Mouse (Mus musculus) kidney, adult 2 months (tissue): ENCODE measurements around the gene Slc44a4. TPM values are rescaled to one million over a fixed set of nuclear protein-coding genes. Genes with fewer than 3 reads are reported as not detected.
A peak's percentile ranks its signal among the peaks of the same experiment; 100 is the strongest.
"Not testable (repeated sequence)": the region's sequence is repeated elsewhere in the genome, so short reads cannot be mapped to it uniquely, and the experiment has no call there.

Source experiments
- DNase-seq: peaks from one replicate; pipeline ENCODE4 v3.0.0; 2021
- H3K27ac ChIP-seq: fragments of 200-500 bp; 2 replicates; pipeline ENCODE4 v1.5.1; 2012; ENCODE audit warnings: low read depth, low read length, control low read depth, inconsistent platforms; ENCODE audit not compliant: insufficient read depth
- H3K27me3 ChIP-seq: fragments of 200-500 bp; replicated peaks from 2 replicates; pipeline ENCODE4 v1.6.1; 2012; ENCODE audit warnings: mild to moderate bottlenecking, moderate library complexity, low read length, inconsistent platforms; ENCODE audit not compliant: control insufficient read depth, insufficient read depth
- H3K36me3 ChIP-seq: fragments of 200-500 bp; 2 replicates; pipeline ENCODE4 v1.6.1; 2012; ENCODE audit warnings: mild to moderate bottlenecking, moderate library complexity, low read length, inconsistent platforms; ENCODE audit not compliant: control insufficient read depth, insufficient read depth
- H3K4me1 ChIP-seq: fragments of 200-500 bp; 2 replicates; pipeline ENCODE4 v1.6.1; 2011; ENCODE audit warnings: low read length; ENCODE audit not compliant: control insufficient read depth, insufficient read depth
- H3K4me3 ChIP-seq: fragments of 200-500 bp; 2 replicates; pipeline ENCODE4 v1.5.1; 2011; ENCODE audit warnings: mild to moderate bottlenecking, low read depth, low read length, control low read depth; ENCODE audit not compliant: insufficient read depth
- CTCF ChIP-seq: fragments of 200-500 bp; conservative IDR thresholded peaks from 2 replicates; pipeline ENCODE4 v1.5.1; 2011; ENCODE audit warnings: low read depth, mild to moderate bottlenecking, control low read depth, low read length, moderate library complexity, mixed read lengths; ENCODE audit not compliant: insufficient read depth, insufficient read length
- POLR2A ChIP-seq: fragments of 200-500 bp; IDR thresholded peaks from one replicate; pipeline ENCODE4 v1.6.1; 2011; ENCODE audit warnings: low read depth, low read length, control low read depth
- WGBS: fragments of 180-500 bp; shearing (Covaris S2); methylation state at CpG from one replicate; pipeline ENCODE4 v1.1.7; 2018; 5-methylcytosine and 5-hydroxymethylcytosine counted together
- polyA plus RNA-seq: library from polyadenylated mRNA; depleted of rRNA; stranded (reverse); fragments of >200 nt; gene quantifications from 2 replicates; pipeline ENCODE4 v1.2.3, GENCODE M21; 2012

Slc44a4 gene
- polyA plus RNA-seq, 1 experiment = 73.5 TPM

DNA sequence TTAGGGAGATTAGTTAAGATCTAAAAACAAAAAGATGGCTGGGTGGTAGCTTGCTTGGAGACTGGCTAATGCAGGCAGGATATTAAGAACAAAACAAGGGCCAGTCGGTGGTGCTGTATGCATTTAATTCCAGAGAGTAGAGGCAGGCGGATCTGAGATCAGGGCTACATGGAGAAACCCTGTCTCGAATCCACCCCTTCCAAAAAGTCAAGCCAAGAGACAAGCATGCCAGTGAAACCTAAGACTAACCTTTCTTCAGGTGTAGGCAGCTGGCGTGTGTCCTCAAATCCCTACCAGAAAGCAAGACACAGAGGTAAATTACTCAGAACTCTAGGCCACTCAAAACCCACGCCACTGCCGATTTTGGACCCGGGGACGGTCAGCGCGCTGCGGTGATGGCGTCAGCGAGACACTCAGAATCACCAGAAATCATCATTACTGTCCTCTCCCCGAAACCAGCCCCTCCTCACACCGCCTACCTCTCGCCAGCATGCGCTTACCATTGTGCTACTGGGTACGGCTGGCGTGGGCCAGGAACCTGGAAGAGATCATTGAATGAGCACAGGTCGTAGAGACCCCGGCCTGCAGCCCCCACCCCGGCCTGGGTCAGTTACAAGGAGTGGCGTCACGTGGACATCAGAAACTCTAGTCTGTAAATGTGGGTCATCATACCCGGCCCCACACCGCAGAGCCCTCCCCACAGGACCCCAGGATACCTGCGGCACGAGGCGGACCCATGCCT, 37.5 kb downstream of the Slc44a4 start:
- no peak for DNase-seq
- Histone ChIP-seq H3K4me3 (peak overlapping the region; percentile 99), H3K36me3 (no peaks in the 10 kb centered on the region), H3K27ac (peak overlapping the region; percentile 85), H3K4me1 (peaks cover 9% of the 10 kb centered on the region; the same call in 1 of the 2 replicates), H3K27me3 (no peaks in the 10 kb centered on the region)
- WGBS = under 1% methylated on average over 29 of the region's 29 CpGs
- no peak for TF ChIP-seq POLR2A

DNA sequence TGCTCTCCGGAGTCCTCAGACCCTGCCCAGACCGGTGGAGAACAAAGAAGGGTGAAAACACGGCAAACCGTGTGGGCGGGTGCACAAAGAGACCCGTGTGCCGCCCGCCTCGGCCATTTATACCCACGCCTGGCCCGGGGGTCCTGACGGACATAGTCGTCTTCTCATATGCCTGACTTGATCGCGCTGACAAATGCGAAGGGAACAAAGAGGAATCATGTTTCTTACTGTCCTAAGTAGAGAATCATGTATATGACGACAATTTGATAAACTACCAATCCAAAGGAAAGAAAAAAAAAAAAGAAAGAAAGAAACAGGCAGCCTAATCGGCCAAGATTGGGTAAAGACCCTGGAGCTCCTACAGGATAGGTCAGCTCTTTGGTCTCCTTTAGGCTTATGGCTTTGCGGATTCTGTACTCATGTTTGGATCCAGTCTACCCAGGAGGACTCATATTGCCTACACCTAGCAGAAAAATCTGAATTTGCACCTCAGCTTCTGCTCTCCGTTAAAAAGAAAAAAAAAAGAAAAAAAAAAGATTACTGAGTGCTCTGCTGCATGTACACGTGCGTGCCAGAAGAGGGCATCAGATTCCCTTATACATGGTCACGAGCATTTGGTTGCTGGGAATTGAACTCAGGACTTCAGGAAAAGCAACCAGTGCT, 38.2 kb downstream of the Slc44a4 start:
- under 1% methylated on average over 23 of the region's 23 CpGs for WGBS
- Histone ChIP-seq H3K4me1 (peaks cover 9% of the 10 kb centered on the region; the same call in 1 of the 2 replicates), H3K27ac (peak overlapping the region; percentile 85), H3K4me3 (peak overlapping the region; percentile 99), H3K36me3 (no peaks in the 10 kb centered on the region), H3K27me3 (no peaks in the 10 kb centered on the region)
- peak; percentile 67 for TF ChIP-seq CTCF
- TF ChIP-seq POLR2A = peak; percentile 84
- peak; percentile 83 for DNase-seq

DNA sequence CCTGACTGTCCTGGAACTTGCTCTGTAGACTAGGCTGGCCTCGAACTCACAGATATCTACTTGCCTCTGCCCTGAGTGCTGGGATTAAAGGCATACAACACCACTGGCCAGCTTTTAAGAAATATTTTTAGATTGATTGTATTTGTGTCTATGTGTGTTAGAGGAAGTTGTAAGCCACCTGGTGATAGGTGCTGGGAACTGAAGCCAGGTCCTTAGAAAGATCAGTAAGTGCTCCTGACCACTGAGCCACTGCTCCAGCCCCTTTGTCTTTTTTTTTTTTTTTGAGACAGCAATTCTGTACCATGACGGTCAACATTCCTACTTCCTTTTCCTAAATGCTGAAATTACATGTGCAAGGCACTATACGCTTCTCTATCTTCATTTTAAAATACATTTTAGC, 39.0 kb downstream of the Slc44a4 start:
- no peak overlapping the region; the same call in 1 of the 2 replicates for H3K27ac ChIP-seq
- 93% methylated on average over 3 of the region's 3 CpGs for WGBS
- TF ChIP-seq CTCF (no peak), POLR2A (no peak)

DNA sequence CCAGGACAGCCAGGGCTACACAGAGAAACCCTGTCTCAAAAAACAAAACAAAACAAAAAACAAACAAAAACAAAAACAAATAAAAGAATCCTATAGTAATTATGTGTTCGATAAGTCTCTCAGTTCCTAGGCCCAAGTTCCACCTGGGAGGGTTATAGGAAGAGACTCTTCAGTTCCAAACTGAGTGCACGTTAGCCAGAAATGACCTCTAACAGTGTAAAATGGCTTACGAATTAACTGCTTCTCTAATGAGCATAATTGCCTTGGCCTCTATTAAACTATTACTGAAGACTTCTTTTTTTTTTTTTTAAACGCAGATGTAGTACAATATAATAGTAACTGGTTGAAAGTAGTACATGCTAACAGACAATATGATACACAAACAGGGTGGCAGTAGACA, 39.6 kb downstream of the Slc44a4 start:
- Histone ChIP-seq H3K36me3 (no peaks in the 10 kb centered on the region), H3K27ac (no peak overlapping the region), H3K4me1 (peaks cover 9% of the 10 kb centered on the region; the same call in 1 of the 2 replicates), H3K27me3 (no peaks in the 10 kb centered on the region), H3K4me3 (no peak overlapping the region)
- peak; percentile 80 for DNase-seq
- TF ChIP-seq CTCF = no peak
- TF ChIP-seq POLR2A = no peak
- WGBS = 39% methylated on average over 4 of the region's 4 CpGs

More for the DNA sequence above, 39.0 kb downstream of the Slc44a4 start:
- H3K27me3 ChIP-seq = no peaks in the 10 kb centered on the region
- no peak overlapping the region for H3K4me3 ChIP-seq
- peaks cover 9% of the 10 kb centered on the region; the same call in 1 of the 2 replicates for H3K4me1 ChIP-seq
- DNase-seq = no peak
- no peaks in the 10 kb centered on the region for H3K36me3 ChIP-seq

DNA sequence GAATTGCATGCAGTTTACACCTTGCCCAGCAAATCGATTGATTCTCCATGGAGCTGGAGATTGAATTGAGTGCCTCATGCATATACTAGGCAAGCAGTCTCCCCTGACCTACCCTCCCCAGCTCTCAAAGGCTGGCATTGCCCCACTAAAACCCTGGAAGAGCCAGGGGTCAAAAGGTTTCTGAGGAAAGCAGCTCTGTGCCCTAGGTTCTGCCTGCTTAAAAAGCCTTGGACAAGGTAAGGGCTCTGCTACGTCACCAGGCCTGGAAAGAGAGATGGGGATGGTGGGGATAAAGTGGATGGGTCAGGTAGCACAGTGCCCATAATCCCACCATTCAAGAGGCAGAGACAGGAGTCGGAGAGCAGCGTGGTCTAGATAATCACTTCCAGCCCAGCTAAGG, 40.6 kb downstream of the Slc44a4 start:
- TF ChIP-seq CTCF (no peak), POLR2A (no peak)
- Histone ChIP-seq H3K27me3 (no peaks in the 10 kb centered on the region), H3K27ac (no peak overlapping the region), H3K36me3 (no peaks in the 10 kb centered on the region), H3K4me1 (peaks cover 9% of the 10 kb centered on the region; the same call in 1 of the 2 replicates), H3K4me3 (no peak overlapping the region)
- WGBS = 87% methylated on average over 4 of the region's 4 CpGs
- DNase-seq = no peak

DNA sequence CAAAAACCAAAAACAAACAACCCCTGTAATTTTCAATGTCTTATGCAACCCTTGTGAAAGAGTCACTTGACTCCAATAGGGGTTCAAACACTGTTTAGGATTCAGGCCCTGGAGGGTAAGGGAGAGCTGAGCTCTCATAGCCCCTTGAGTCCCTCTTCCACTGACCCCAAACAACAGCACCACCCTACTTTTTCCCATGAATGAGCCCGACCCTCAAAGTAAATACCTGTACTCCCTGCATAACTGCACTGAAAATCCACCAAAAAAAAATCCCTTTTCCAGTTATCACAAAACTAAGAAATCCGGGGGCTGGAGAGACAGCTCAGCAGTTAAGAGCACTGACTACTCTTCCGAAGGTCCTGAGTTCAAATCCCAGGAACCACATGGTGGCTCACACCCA, 41.6 kb downstream of the Slc44a4 start:
- WGBS = 82% methylated on average over 3 of the region's 3 CpGs

DNA sequence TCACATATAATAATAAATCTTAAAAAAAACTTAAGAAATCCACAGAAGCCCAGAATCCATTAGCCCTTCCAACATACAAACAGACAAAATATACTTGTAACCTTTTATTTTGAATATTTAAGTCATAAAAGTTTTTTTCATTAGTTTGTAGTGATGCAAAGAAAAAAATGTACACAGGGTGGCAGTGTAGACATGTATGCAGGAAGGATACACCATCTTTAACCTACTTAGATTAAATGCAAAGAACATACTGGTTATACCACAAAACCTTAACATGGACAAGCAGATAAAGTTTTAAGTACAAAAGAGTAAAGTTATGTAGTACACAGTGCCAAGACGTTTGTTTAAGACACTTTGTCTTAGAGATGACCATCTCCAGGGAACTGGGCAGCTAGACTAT, 42.1 kb downstream of the Slc44a4 start:
- no peak overlapping the region for H3K4me3 ChIP-seq
- H3K36me3 ChIP-seq = no peaks in the 10 kb centered on the region
- no peak for DNase-seq
- no peak overlapping the region for H3K27ac ChIP-seq
- WGBS = 34% methylated on average over 1 of the region's 1 CpGs
- peaks cover 8% of the 10 kb centered on the region; the same call in 1 of the 2 replicates for H3K4me1 ChIP-seq
- no peak for TF ChIP-seq POLR2A
- no peak for TF ChIP-seq CTCF
- no peaks in the 10 kb centered on the region for H3K27me3 ChIP-seq

More for the DNA sequence above, 41.6 kb downstream of the Slc44a4 start:
- DNase-seq = no peak
- H3K36me3 ChIP-seq = no peaks in the 10 kb centered on the region
- no peak overlapping the region for H3K4me3 ChIP-seq
- H3K4me1 ChIP-seq = peaks cover 8% of the 10 kb centered on the region; the same call in 1 of the 2 replicates
- no peak overlapping the region for H3K27ac ChIP-seq
- H3K27me3 ChIP-seq = no peaks in the 10 kb centered on the region
- TF ChIP-seq CTCF (no peak), POLR2A (no peak)

DNA sequence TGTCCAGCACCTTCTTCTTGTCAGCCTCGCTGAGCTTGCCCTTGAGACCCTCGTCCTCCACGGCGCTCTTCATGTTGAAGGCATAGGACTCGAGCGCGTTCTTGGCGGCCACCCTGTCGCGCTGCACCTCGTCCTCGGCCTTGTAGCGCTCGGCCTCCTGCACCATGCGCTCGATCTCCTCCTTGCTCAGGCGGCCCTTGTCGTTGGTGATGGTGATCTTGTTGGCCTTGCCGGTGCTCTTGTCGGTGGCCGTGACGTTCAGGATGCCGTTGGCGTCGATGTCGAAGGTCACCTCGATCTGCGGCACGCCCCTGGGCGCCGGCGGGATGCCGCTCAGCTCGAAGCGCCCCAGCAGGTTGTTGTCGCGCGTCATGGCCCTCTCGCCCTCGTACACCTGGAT, 43.0 kb downstream of the Slc44a4 start:
- not testable (repeated sequence) for H3K27me3 ChIP-seq, H3K4me1 ChIP-seq, H3K27ac ChIP-seq, H3K36me3 ChIP-seq, DNase-seq
- H3K4me3 ChIP-seq = peak overlapping the region; percentile 44; the same call in 1 of the 2 replicates
- 22% methylated on average over 39 of the region's 40 CpGs for WGBS

DNA sequence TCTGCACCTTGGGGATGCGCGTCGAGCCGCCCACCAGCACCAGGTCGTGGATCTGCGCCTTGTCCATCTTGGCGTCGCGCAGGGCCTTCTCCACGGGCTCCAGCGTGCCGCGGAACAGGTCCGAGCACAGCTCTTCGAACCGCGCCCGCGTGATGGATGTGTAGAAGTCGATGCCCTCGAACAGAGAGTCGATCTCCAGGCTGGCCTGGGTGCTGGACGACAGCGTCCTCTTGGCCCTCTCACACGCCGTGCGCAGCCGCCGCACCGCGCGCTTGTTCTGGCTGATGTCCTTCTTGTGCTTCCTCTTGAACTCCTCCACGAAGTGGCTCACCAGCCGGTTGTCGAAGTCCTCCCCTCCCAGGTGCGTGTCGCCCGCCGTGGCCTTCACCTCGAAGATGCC, 43.7 kb downstream of the Slc44a4 start:
- H3K27ac ChIP-seq, DNase-seq: not testable (repeated sequence)
- 37% methylated on average over 32 of the region's 40 CpGs for WGBS

DNA sequence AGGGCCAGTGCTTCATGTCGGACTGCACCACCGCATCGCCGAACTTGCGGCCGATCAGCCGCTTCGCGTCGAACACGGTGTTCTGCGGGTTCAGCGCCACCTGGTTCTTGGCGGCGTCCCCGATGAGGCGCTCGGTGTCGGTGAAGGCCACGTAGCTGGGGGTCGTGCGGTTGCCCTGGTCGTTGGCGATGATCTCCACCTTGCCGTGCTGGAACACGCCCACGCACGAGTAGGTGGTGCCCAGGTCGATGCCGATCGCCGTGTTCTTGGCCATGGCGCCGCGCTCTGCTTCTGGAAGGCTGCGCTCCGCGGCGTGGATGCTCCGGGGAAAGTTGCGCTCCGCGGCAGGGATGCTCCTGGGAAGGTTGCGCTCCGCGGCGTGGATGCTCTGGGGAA, 44.5 kb downstream of the Slc44a4 start:
- not testable (repeated sequence) for H3K27me3 ChIP-seq, H3K27ac ChIP-seq, H3K36me3 ChIP-seq, H3K4me1 ChIP-seq, DNase-seq
- H3K4me3 ChIP-seq = peak overlapping the region; percentile 50
- under 1% methylated on average over 27 of the region's 47 CpGs for WGBS

More for the DNA sequence above, 43.7 kb downstream of the Slc44a4 start:
- not testable (repeated sequence) for H3K36me3 ChIP-seq, H3K27me3 ChIP-seq, H3K4me3 ChIP-seq, H3K4me1 ChIP-seq
